Mouse (Mus musculus): Measurements from ENCODE around the gene Pth2. TPM values are rescaled to one million over a fixed set of nuclear protein-coding genes. Genes with fewer than 3 reads are reported as not detected.

Pth2 gene
- polyA plus RNA-seq, 1 experiment: not detected

DNA sequence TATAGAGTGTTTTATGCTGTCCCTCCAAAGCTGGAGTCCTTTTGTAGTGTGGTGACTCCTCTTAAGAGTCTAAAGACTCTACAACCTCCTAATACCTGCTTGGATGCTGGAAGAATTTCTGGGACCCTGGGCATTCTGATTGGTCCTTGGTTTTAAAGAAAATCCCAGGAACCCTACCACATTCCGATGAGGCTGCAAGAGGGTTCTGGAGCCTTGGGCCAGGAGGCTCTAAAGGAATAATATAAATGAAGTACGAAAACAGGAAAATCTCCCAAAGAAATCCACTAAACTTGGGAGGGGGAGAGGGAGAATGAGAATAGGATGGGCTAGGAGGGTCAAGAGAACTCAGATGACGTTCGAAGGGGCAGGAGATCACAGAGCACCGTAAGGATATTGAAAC lies 27.2 kb upstream of the Pth2 start:
- no peak for DNase-seq (ENCODE audit: low read depth)

DNA sequence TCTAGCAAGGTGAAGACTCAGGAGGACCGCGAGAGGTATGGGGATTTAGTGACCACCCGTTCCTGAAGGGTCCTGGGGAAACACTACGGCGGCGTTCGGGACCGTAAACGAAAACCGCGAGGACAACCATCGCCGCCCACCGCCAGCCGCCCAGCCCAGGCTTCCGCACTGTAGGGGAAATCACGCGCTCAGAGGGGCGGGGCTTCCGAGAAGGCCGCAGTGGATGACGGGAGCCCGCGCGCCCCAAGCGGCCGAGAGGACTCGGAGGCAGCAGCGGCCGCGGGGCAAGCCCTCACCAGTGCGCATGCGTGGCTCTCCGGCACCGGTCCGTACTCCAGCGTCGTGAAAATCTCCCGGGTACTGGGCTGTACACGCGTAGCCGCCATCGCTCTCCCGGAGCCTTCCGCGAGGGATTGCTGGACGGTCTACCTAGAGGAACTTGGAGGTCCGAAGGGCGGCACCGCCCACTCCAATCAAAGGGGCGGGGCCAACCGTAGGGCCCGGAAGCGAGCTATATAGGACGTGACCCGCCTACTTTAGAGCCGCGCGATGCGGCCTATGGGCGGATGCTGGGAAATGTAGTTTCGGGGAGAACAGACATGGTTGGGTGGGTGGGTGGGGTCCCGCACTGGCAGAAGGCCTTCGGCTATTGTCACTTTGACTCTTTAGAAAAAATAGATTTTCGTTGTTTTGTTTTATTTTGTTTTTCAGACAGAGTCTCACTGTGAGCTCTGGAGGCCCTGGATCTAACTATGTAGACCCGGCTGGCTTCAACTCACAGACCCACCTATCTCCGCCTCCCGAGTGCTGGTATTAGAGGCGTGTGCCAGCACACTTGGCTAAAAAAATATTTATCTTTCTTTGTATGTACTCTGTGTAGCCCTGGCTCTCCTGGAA lies 26.5 kb upstream of the Pth2 start, which contains the start of the genes Pih1d1 and Aldh16a1:
Pih1d1 (plus strand) TSS at position 208 of the 897 bp plus-strand sequence.
Aldh16a1 (minus strand) TSS at position 489 of the 897 bp plus-strand sequence.
- DNase-seq (ENCODE audit: low read depth): no peak

DNA sequence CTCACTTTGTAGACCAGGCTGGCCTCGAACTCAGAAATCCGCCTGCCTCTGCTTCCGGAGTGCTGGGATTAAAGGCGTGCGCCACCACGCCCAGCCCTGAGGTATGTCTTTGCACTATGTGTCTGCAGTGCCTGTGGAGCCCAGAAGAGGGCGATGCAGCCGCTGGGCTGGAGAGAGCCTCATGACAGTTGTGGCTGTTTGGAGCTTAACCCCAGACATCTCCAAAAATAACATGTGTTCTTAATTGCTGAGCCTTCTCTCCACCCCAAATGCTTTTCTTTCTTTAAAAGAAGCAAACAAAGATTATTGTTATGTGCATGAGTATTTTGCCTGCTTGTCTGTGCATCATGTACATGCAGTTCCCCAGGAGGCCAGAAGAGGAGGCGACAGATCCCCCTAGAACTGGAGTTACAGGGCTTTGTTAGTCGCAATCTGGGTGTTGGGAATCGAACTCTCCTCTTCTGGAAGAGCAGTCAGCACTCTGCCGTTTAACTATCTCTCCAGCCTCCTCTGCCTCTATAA lies 25.7 kb upstream of the Pth2 start:
- DNase-seq (ENCODE audit: low read depth): no peak

DNA sequence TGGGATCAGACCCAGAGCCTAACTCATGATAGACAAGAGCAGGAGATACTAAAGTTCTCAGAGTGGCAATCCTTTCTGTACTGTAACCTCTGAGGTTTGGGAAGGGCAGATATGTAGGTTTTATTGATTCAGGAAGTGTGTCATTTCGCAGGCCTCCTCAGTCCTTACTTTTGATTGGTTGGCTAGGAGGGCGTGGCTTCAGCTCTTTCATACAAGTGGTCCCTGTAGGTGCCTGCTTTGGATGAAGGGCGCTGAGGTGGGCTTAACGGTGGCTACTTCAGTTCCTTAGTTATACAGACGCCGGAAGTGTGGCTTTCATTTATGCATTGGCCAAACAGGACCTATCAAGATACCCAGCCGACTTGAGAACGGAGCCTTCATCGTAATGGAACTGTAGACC lies 25.2 kb upstream of the Pth2 start:
- DNase-seq (ENCODE audit: low read depth): no peak

DNA sequence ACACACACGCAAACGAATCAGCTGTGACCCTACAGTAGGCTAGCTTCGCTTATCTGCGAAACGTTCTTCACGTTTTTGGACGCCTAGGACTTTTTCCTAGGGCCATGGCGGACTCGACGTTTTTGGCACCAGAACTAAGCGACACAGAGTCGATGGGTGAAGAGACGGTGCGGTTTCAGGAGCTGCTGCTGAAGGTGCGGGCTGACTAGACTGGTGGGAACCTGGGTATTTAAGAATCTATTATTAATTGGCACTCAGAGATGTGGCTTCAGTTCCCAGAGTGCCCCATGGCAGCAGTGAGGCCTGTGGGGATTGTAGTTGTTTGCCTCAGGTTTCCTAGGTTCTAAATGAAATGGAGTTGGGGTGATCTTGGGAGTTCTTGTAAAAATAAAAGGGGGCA lies 24.6 kb upstream of the Pth2 start:
- no peak for DNase-seq (ENCODE audit: low read depth)

DNA sequence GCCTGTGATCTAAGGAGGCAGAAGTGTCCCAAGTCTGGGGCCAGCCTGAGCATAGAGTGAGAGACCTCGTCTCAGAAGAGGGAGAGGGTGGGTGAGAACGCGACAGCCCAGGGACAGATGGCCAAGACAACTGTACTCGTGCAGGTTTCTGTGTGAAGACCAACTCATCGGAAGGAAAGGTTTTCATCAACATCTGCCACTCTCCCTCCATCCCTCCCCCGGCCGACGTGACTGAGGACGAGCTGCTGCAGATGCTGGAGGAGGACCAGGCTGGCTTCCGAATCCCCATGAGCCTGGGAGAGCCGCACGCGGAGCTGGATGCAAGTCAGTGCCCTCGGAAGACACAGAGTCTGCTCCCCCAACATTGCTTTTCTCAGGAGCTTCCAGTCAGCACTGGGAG lies 23.3 kb upstream of the Pth2 start:
- DNase-seq (ENCODE audit: low read depth): no peak

DNA sequence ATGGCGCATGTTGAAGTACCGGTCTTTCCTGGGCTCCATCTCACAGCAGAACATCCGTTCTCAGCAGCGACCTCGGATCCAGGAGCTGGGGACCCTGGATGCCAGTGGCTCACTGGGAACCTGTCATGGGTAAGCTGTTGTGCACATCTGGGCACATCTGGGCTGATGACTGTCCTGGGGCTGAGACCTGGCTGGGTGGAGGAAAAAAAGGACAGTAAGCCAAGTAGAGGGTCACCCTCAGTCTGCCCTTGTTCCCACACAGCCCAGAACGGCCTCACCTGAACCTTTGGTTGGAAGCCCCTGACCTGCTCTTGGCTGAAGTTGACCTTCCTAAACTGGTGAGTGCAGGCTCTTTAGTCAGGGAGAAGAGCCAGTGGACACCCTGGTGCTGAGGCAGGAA lies 21.8 kb upstream of the Pth2 start:
- DNase-seq (ENCODE audit: low read depth): no peak

DNA sequence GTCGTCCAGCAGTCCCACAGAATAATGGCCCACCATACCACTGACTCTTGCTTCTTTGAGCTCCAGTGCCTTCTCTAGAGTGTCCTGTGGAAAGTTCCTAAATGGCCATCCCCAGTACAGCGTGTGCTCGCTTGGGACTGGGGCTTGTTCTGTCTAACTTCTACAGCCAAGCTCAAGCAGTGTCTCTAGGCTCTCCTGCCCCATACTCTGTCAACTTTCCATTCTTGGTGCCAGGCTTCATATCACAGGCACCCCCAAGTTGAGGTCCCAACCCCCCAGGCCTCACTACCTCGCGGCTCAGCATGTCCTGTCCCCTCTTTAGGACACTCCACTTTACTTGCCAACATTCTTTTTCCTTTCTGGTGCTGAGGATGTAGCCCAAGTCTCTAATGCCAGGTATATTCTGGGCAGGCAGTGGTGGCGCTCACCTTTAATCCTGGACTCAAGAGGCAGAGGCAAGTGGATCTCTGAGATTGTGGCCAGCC lies 20.4 kb upstream of the Pth2 start:
- no peak for DNase-seq (ENCODE audit: low read depth)

DNA sequence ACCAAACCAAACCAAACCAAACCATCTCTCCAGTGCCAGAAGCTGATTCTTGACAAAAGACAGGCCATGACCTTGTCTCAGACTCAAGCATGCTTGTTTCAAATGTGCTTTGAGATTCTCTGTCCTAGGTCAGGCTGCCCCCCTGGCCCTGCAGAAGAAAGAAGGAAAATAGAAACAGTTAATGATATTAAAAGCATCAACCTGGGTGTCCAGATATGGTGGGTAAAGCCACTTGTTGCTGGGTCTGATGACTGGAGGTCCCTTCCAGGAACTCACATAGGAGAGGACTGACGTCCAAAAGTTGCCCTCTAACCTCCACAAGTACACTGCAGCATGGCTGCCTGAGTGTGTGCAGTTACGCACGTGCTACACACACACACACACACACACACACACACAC lies 19.9 kb upstream of the Pth2 start:
- DNase-seq (ENCODE audit: low read depth): no peak

DNA sequence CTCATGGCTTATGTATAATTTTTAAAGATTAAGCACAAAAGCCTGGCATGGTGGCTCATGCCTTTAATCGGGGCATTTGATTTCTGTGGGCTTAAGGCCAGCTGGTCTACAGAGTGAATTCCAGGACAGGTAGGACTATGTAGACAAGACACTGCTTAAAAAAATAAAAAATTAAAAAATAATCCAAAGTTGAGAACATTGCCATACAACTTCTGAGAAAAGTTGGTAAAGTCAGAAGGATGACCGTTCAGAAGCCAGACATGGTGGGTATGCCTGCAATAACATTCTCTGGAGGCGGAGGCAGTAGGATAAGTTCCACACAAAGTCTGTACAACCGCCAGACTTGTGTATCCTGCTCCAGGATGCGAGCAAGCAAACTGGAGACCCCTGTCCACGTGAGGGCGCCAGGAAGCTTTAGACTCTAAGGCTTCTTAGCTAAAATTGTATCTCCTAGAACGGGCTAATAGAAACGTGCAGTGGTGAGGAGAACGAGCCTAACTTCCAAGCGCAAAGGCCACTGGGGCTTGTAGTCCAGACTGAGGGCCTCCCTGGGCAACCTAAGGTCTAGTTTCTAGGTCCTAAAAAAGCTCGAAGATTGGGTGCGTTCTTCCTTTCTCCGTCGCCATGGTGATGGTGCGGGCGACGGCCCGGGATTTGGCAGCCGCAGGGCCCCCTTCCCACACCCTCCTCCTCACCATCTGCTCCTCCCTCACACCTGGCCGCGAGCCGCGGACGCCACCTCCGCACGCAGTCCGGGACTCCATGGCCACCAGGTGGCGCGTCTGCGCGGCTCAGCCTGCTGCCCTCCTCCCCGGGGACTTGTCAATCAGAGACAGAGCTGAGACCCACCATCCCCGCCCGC lies 19.0 kb upstream of the Pth2 start:
- DNase-seq (ENCODE audit: low read depth): no peak

DNA sequence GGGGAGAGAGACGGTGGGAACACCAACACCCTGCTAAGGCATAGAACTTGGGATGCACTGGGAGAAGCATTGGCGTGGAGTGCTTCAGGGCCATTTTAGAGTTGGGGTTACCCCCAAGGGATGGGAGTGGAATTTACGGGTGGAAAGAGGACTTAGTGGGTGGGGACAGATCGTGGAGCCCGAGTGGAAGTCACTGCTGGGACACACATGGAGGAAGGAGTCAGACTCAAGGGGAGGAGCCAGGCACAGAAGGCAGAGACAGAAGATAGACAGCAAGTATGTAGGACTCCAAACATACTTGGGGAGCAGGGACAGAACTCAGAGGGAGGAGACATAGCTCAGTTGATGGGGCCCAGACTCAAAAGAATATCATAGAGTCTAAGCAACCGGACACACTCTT lies 18.2 kb upstream of the Pth2 start:
- DNase-seq (ENCODE audit: low read depth): no peak

DNA sequence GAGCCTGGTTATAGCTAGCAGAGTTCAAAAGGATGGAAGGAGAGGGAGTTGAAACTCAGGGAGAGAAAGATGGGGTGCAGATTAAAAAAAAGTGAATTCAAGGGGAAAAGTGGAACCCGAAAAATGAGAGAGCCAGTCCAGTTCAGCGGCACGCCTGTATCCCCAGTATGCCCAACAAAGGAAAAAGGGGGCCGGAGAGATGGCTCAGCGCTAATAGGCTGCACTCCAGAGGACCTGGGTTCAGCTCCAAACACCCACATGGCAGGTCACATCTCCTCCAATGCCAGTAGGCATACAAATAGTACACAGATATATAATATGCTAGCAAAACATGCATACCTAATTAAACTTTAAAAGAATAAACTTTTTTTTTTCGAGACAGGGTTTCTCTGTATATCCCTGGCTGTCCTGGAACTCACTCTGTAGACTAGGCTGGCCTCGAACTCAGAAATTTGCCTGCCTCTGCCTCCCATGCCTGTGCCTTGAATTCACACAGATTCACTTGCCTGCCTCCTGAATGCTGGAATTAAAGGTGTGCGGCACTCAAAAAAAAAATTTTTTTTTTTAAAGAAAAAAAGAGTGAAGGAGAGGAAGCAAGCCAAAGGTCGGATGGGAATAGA lies 17.7 kb upstream of the Pth2 start:
- DNase-seq (ENCODE audit: low read depth): no peak

DNA sequence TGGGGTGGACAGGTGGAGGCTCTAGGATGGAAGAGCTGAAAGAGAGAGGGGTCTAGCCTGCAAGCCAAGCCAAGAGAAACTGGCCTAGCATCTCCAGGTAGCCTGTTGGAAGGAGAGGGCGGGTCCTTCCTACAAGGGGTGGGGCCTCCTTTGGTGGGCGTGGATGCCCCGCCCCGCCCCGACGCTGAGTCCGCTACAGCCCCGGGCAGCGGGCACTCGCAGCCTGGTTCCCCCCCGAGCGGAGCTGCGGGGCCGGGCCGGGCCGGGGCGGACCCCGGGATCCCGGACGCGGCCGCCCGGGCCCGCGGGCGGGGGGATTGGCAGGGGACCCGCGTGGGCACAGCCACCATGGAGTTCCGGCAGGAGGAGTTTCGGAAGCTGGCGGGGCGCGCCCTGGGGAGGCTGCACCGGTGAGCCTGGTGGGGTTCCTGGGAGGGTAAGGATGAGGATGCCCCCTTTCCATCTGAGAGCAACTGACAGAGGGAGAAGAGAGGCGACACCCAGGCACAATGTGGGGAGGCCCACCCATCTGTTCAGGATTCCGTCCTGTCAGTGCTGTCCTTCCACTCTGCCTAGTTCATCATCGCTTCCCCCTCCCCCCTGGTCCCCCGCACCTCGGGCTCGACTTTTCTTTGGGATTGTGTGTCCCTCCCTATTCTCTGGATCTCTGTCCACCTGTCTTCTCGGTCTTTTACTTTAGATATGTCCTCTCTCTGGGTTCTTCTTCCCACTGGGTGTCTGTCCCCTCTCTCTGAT lies 16.9 kb upstream of the Pth2 start, which contains the start of gene Slc17a7:
Slc17a7 (plus strand) TSS at position 215 of the 756 bp plus-strand sequence.
- no peak for DNase-seq (ENCODE audit: low read depth)

DNA sequence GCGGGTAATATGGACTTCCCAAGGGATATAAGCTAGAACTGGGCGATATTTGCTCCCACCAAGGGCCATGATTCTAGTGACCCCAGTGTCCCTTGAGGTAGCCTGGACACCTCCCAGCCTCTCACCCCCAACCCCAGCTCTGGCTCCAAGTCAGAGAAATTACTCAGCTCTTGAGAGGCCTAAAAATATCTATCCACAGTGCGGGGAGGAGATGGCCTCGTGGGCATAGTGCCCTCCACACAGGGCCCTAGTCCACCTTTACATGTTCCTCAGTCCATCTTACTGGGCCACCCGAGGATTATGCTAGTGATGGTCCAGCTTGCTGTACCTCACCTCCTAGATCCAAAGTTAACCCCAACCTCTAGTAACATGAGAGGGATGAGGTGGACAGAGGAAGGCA lies 16.0 kb upstream of the Pth2 start:
- no peak for DNase-seq (ENCODE audit: low read depth)

DNA sequence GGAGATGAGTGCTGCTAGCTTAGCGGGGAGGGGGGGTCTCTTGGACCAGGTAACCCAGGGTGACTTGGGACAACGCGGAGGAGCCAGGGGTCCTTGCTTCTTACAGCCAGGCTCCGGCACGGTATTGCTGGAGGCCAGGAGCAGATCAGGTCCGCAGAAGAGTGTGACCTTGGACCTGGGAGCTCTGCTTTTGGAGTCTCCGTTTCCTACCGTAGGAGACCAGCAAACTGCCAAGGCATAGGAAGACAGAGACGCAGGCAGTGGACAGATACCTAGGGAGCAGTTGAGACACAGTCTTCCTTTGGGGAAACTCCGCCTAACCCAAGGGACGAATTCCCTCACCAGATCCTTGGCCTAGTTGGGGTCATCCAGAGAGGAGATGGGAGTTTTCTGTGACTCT lies 15.1 kb upstream of the Pth2 start:
- no peak for DNase-seq (ENCODE audit: low read depth)

DNA sequence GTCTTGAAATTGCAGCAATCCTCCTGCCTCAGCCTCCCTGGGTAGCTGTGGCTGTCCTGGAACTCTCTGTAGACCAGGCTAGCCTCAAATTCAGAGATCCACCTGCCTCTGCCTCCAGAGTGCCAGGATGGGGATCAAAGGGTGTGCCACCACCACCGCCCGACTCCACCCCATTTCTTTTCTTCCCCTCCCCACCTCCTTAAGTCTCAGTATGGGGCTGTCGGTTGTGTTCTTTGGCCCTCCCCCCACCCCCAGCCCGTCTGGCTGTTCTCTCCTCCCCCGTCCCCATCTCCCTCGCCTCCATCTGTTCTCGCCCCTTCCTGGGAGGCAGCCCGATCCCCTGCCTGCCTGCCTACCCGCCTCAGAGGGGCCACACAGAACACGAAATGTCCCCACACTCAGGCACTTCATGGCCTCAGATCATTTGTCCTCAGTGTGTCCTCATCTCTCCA lies 13.8 kb upstream of the Pth2 start:
- no peak for DNase-seq (ENCODE audit: low read depth)

DNA sequence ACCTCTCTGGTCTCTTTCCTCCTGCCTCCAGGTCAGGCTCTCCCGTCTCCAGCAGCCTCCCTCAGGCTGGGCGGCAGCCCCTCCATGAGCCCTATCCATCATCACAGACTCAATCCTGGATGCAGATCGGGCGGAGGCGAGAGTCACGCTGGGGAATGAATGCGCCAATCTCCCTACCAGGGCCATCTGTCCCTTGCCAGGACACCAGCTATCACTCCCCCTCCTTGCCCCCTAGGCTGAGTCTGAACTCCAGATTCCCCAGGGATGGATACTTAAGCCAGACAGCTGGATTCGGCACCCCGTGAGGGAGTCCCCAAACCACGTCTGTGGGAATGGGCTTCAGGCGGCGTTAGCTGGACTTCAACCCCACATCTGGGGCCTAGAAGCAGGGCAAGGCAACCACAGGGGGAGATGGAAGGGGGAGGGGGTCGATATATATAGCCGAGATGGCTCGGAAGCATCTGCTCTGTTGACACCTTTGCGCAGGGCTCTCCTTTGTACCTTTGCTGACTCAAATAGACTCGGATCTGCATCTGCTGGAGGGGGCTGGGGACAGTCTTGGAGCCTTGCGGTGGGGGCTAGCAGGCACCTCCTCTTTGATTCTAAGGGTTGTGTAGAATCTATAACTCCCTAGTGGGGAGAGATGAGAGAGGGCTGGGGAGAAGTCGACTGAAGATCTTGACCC lies 12.9 kb upstream of the Pth2 start:
- DNase-seq (ENCODE audit: low read depth): no peak

DNA sequence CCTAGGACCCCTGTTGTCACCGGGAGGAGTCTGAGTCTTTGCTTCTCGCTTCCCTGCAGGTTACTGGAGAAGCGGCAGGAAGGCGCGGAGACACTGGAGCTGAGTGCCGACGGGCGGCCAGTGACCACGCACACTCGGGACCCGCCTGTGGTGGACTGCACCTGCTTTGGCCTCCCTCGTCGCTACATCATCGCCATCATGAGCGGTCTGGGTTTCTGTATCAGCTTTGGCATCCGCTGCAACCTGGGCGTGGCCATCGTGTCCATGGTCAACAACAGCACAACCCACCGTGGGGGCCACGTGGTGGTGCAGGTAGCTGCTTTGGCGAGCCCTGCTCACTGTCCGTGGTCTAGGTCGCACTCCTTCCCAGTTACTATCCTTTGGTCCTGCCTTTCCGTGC lies 12.1 kb upstream of the Pth2 start:
- no peak for DNase-seq (ENCODE audit: low read depth)

DNA sequence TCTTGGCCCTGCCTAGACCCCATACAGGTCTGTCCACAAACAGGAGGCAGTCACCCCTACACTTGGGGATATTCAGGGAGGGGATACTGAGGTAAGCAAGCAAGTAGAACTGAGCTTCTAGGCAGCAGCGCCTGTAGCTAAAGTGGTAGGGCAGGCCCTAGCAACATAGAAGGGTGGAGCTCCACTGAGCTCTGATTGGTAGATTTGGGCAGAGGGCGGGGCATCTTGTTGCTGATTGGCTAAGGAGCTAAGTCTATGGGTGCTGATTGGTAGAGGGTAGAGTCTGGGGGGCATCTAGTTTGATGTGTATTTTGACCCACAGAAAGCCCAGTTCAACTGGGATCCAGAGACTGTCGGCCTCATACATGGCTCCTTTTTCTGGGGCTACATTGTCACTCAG lies 11.3 kb upstream of the Pth2 start:
- no peak for DNase-seq (ENCODE audit: low read depth)

DNA sequence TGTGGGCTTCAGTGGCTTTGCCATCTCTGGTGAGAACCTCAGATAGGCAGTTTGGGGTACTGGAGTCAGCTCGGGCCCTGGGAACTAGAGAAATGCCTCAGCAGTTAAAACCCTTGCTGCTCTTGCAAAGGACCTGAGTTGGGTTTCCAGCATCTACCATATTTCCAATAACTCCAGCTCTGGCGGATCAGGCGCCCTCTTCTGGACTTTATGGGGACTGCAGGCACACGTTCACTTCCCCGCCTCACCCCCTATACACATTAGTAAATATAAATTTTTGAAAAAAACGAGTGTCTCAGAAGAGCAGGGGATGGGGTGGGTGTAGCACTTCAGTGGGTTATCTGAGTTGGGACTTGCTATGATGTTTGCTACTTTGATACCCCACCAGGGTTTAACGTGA lies 7.8 kb upstream of the Pth2 start:
- DNase-seq (ENCODE audit: low read depth): no peak

Measured in gonadal fat pad, adult 2 months (tissue).